Comparison of ENCODE assay signal across 10 mouse cellular contexts in genomic region chr17:86404795-86405501, GRCm38 (mm10).
A peak's percentile ranks its signal among the peaks of the same experiment; 100 is the strongest.
DNase-seq lines count a peak whose midpoint lies in the region; ATAC-seq lines count a peak whose summit lies in the region.
"Had no signal": no experiment of that assay in that cellular context is flagged by ENCODE, and none has a peak within 500 bp of the region (broad histone marks: within the 10 kb centered on the region; RNA-seq: fewer than 3 reads in every experiment).

No protein-coding gene starts in this region.

- no peaks in the 10 kb centered on the region for H3K36me3 ChIP-seq in embryonic facial prominence, embryonic 12.5 days
- H3K36me3 ChIP-seq in embryonic facial prominence, embryonic 10.5 days (replicated peaks), result no peaks in the 10 kb centered on the region
- H3K36me3 ChIP-seq in neural tube, embryonic 13.5 days, result no peaks in the 10 kb centered on the region
- H3K36me3 ChIP-seq: lung, embryonic 15.5 days had no signal

- no peak for ATAC-seq in embryonic facial prominence, embryonic 12.5 days (ENCODE audit: insufficient number of reproducible peaks, insufficient read depth, low FRiP score, low TSS enrichment)
- ATAC-seq in neural tube, embryonic 13.5 days (ENCODE audit: low read depth), result peak; percentile 61; the same call in 1 of the 2 replicates

- peak overlapping the region; percentile 0; the same call in 1 of the 2 replicates for H3K27ac ChIP-seq in embryonic facial prominence, embryonic 12.5 days
- H3K27ac ChIP-seq in embryonic facial prominence, embryonic 10.5 days (replicated peaks), result no peak overlapping the region; the same call in 1 of the 2 replicates
- H3K27ac ChIP-seq in neural tube, embryonic 13.5 days (replicated peaks), result peak overlapping the region; percentile 75
- H3K27ac ChIP-seq: lung, embryonic 15.5 days had no signal

- no peak overlapping the region for H3K4me3 ChIP-seq in embryonic facial prominence, embryonic 12.5 days
- H3K4me3 ChIP-seq in embryonic facial prominence, embryonic 10.5 days, result no peak overlapping the region
- H3K4me3 ChIP-seq in neural tube, embryonic 13.5 days, result no peak overlapping the region
- H3K4me3 ChIP-seq: lung, embryonic 15.5 days had no signal

- DNase-seq in embryonic facial prominence, embryonic 10.5 days (ENCODE audit: low spot score), result no peak
- no peak for DNase-seq in neural tube, embryonic 10.5 days (ENCODE audit: extremely low spot score, low spot score)
- DNase-seq in kidney, postnatal 14 days, result peak; percentile 30
- DNase-seq in right cerebral cortex, postnatal 36 days (ENCODE audit: low spot score in 2 of 2), result peak; percentile 52 to 77
- no peak for DNase-seq in thymus, postnatal 10 days (ENCODE audit: low spot score in 2 of 2)
- DNase-seq in gastrocnemius, adult 18-20 months (ENCODE audit: low spot score), result no peak
- DNase-seq: adrenal gland, postnatal 25 days had no signal

- H3K9me3 ChIP-seq in embryonic facial prominence, embryonic 12.5 days, result no peaks in the 10 kb centered on the region
- no peaks in the 10 kb centered on the region for H3K9me3 ChIP-seq in embryonic facial prominence, embryonic 10.5 days
- H3K9me3 ChIP-seq in neural tube, embryonic 13.5 days, result no peaks in the 10 kb centered on the region
- H3K9me3 ChIP-seq: lung, embryonic 15.5 days had no signal

- 0 out of 2 replicates have a peak, but pooled peaks cover 5% of the 10 kb centered on the region for H3K4me1 ChIP-seq in embryonic facial prominence, embryonic 12.5 days
- H3K4me1 ChIP-seq in embryonic facial prominence, embryonic 10.5 days, result peaks cover 15% of the 10 kb centered on the region
- peaks cover 28% of the 10 kb centered on the region for H3K4me1 ChIP-seq in neural tube, embryonic 13.5 days (replicated peaks)

- WGBS in embryonic facial prominence, embryonic 12.5 days, result 65% methylated on average over 11 of the region's 11 CpGs
- WGBS in embryonic facial prominence, embryonic 10.5 days, result 69% methylated on average over 11 of the region's 11 CpGs
- WGBS in neural tube, embryonic 13.5 days, result 41% methylated on average over 11 of the region's 11 CpGs

- no peak overlapping the region for H3K9ac ChIP-seq in embryonic facial prominence, embryonic 12.5 days
- H3K9ac ChIP-seq in neural tube, embryonic 13.5 days, result no peak overlapping the region
- H3K9ac ChIP-seq: lung, embryonic 15.5 days had no signal

- no peaks in the 10 kb centered on the region for H3K27me3 ChIP-seq in embryonic facial prominence, embryonic 12.5 days
- no peaks in the 10 kb centered on the region for H3K27me3 ChIP-seq in embryonic facial prominence, embryonic 10.5 days (replicated peaks; ENCODE audit: low read depth, poor library complexity, severe bottlenecking)
- no peaks in the 10 kb centered on the region for H3K27me3 ChIP-seq in neural tube, embryonic 13.5 days
- H3K27me3 ChIP-seq: lung, embryonic 15.5 days had no signal

- H3K4me2 ChIP-seq in embryonic facial prominence, embryonic 12.5 days (replicated peaks), result no peak overlapping the region
- H3K4me2 ChIP-seq in neural tube, embryonic 13.5 days, result peak overlapping the region; percentile 6; the same call in 1 of the 2 replicates
- H3K4me2 ChIP-seq: lung, embryonic 15.5 days had no signal

Comparison
In these comparisons a context has a peak if more than half of its experiments do, and no peak if none do; other contexts are left out.
1. DNase-seq: peak in kidney, postnatal 14 days (single experiment) and right cerebral cortex, postnatal 36 days (2 of 2); none in embryonic facial prominence, embryonic 10.5 days (single experiment), neural tube, embryonic 10.5 days (single experiment), thymus, postnatal 10 days (0 of 2) and gastrocnemius, adult 18-20 months (single experiment).